Mouse (Mus musculus) monocyte, adult 5-6 weeks (primary cell): ENCODE measurements at regions not wholly inside any gene's neighbourhood (a gene's known extent, or its start where the extent isn't known, plus 50 kb on each side); places are given as distances from the start of the nearest gene placed in this dataset.

ENCODE experiments used
- ATAC-seq: fragments of 153-309, 156-312 bp; replicated peaks from 2 replicates; pipeline ENCODE4 v1.8.0; 2017; ENCODE audit warnings: mild to moderate bottlenecking; ENCODE audit not compliant: low TSS enrichment, insufficient number of reproducible peaks, severe bottlenecking, poor library complexity, low FRiP score

DNA sequence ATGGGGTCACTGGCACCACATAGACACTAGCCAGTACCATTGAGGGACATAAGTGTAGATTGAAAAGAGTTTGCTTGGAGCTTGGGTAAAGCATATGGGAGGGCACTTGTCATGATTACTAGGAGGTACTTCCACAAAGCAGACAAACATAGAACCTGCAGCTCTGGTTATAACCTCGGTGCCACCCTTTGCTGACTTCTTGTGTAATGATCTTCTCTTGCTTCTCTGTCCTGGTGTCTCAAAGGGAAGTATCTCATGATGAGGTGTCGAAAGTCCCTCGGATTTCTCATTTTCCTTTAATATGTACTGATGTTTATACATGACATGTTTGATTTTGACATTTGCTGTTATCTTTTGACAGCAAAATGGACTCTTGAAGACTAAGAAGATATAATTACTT is 2114.5 kb downstream of the 4930444P10Rik start:
- ATAC-seq: peak; percentile 83

- ATAC-seq: no peak
Measured at GRCm38 (mm10) chr1:13977207-13977606, 2115.9 kb downstream of the 4930444P10Rik start.

DNA sequence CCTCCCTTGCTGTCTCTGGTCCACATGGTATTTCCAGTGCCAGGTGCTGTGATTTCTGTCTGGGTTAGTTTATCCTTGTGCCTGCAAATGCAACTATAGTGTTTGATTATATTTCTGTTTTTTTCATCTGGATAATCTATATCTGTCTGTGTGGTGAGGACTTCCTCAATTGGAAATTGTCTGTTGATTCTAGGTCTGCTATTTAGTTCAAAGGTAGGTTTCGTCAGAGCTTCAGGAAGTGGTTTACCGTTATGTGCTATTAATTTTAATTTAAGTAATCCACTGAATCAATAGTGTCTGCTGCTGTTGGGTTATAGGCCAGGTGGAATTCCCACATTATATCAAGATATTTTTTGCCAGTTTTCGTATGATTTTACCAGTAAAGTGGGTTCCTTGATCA is 2143.9 kb downstream of the 4930444P10Rik start:
- ATAC-seq: no peak

DNA sequence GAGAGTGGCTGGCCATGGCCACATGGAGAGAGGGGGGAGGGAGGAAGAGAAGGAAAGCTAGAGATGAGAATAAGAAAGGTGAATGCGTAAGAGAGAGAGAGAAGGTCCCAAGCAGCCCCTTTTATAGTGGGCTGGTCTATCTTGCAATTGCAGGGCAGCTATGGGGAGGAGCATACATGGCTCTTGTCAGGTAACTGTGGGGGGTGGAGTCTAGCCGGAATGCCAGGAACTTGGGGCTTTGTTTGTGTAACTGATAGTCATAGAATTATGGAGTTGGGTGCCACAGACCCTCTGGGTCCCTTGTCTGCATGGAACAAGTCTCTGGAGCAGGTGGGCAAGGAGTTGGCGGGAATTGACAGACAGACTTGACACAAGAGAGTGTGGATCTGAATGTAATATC is 2151.8 kb downstream of the 4930444P10Rik start:
- ATAC-seq: no peak

DNA sequence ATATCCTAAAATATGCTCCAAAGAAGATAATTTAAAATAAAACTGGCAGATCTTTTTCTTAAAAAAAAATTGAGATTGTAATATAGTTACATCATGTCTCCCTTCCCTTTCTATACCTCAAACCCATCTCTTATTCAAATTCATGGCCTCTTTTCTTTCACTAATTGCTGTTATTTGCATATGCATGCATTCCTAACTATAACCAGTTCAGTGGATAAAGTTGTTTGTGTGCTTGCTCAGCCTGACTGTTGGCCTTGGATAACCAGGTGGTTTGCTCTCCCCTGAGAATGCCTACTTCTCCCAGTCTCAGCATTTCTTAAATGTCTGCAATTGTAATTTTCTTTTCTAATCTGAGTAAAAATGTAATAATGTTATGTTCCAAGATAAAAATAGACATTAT is 2154.8 kb downstream of the 4930444P10Rik start:
- ATAC-seq: no peak

GRCm38 (mm10) chr1:13935938-13936491 is 2157.1 kb downstream of the 4930444P10Rik start:
- ATAC-seq: no peak

GRCm38 (mm10) chr1:13928679-13929078 is 2164.4 kb downstream of the 4930444P10Rik start:
- ATAC-seq: no peak

DNA sequence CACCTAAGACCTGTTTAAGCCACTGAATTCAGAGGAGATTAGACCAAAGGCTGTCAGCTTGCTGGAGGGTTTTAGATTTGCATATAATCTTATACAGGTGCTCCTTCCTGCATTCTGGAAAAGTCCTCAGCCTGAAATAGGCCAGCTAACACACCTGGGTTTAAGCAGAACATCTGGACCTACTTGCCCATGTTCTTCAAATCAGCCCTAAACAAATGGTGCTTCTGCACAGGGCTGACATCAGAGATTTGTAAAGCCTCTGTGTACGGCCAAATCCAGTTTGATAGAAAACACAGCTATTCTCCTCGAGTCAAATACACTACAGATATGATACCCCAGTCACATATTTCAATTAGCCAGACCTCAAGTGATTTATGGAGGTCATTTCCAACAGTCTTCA is 2165.2 kb downstream of the 4930444P10Rik start:
- no peak for ATAC-seq

GRCm38 (mm10) chr1:13925994-13926393 is 2167.1 kb downstream of the 4930444P10Rik start:
- ATAC-seq: no peak

- no peak for ATAC-seq
Measured at GRCm38 (mm10) chr1:13915216-13915615, 2177.9 kb downstream of the 4930444P10Rik start.

DNA sequence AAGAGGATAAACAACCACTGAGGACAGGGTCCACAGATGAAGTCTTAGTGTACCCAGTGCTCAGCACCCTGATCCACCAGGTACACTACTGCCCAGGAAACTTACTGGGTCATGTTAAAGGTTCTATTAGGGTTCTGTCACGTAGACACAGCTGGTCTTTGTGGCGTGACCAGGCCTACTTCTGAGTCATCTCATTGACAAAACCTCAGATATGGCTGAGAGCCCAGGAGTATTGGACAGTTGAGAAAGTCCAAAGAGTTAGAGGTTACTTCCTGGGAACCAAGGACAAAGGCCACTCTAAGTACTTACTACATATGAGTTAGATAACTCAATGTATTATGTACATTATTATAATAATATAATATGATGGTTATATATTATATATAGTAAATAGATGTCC is 2214.0 kb downstream of the 4930444P10Rik start:
- ATAC-seq: no peak

DNA sequence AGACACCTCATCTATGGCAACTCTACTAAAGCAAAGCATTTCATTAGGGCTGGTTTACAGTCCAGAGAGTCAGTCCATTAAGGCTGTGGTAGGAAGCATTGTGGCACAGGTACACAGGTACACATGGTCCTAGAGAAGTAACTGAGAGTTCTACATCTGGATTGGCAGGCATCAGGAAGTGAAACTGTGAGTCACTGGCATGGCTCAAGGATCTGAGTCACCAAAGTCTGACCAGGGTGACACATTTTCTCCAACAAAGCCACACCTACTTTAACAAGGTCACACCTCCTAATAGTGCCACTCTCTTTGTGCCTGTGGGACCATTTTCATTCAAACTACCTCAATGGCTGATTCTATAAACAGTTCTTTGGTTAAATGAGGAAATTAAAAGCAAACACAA is 2219.2 kb downstream of the 4930444P10Rik start:
- 0 out of 2 replicates have a peak, but pooled peaks have one; percentile 50 for ATAC-seq

GRCm38 (mm10) chr1:13872536-13872935 is 2220.6 kb downstream of the 4930444P10Rik start:
- ATAC-seq: no peak

- no peak for ATAC-seq
Measured at GRCm38 (mm10) chr1:13870631-13871286, 2222.4 kb downstream of the 4930444P10Rik start.

- no peak for ATAC-seq
Measured at GRCm38 (mm10) chr1:13865713-13866112, 2227.4 kb downstream of the 4930444P10Rik start.

GRCm38 (mm10) chr1:13863712-13864111 is 2229.4 kb downstream of the 4930444P10Rik start:
- ATAC-seq: no peak

DNA sequence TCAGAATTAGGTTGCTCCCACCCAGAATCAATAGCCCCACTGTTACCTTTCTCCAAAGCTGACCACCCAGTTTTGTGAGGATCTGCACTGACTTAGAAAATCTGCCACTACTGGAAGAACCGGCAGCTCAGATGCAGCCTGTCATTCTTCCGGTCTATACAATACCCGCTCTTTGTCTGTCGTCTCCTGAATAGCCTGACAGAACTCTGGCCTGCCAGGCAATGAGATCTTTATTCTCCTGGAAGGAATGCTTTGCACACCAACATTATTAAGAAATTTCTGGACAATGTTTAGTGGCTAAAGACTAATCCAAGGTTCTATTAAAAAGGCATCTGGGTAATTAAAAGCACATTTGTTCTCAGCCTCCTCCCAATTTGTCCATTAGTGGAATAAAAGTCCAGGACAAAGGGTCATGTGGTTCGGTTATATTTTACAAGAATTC is 2232.0 kb downstream of the 4930444P10Rik start:
- no peak for ATAC-seq

- ATAC-seq: no peak
Measured at GRCm38 (mm10) chr1:13860469-13860868, 2232.7 kb downstream of the 4930444P10Rik start.

GRCm38 (mm10) chr1:13859723-13860122 is 2233.4 kb downstream of the 4930444P10Rik start:
- ATAC-seq: no peak

DNA sequence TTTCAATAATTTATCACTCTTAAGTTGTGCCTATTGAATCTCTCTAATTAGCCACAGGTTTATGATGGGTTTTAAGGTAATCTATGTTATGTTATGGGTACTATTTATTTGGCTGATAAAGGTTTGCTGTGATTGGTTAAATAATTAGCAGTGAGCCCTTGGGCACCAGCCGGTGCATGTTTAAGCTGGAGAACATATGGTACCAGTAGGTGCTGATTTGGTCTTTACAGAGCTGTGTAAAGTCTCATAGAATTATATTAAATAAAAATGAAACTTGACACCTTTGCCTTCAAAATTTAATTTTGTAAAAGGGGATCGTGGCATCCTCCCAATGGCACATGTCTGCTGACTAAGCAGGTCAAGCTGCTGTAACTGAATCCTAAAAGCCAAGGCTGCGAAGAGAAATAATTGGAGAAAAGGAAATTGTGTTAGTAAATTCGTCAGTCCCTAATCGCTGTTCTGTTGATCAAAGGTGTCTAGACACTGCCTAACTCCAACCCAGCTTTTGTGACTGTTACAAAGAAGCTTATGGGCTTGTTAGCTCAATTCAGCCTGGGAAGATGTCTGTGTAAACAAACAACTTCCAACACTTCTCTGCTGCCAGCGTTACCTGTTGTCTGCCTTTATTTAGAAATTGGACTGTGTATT is 2234.6 kb downstream of the 4930444P10Rik start:
- ATAC-seq: no peak
